Mouse (Mus musculus): ENCODE measurements around the gene Epha6.

DNA sequence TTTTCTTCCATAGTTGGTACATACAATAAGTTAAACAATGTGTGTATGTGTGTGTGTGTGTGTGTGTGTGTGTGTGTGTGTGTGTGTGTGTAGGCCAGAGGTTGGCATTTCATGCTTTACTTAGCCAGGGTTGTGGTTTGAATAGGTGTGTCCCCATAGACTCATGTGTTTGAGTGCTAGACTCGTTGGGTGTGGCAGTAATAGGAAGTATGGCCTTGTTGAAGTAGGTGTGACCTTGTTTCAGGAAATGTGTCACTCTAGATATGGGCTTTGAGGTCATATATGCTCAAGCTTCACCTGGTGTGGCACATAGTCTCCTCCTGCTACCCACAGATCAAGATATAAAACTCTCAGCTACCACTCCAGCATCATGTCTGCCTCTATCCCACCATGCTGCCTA lies 577.0 kb downstream of the Epha6 start:
- TF ChIP-seq CTCF (IDR thresholded peaks at IDR 0.05) (no peak), EP300 (IDR thresholded peaks at IDR 0.05) (no peak)

Data from lung, postnatal 0 days (tissue).